Mouse (Mus musculus) forebrain, embryonic 11.5 days (tissue): ENCODE results near the gene Per1. TPM values are rescaled to one million over a fixed set of nuclear protein-coding genes. Genes with fewer than 3 reads are reported as not detected.

Experiments
- ATAC-seq: fragments of 200-750 bp; cut with Nextera tagmentation; replicated peaks from 2 replicates; pipeline ENCODE4 v1.8.0; 2017; ENCODE audit warnings: moderate TSS enrichment; ENCODE audit not compliant: low FRiP score
- DNase-seq: peaks from one replicate; pipeline ENCODE4 v3.0.0-alpha.2; 2017; ENCODE audit warnings: low spot score
- H3K27ac ChIP-seq: fragments of 300-500 bp; sonication (generic); 2 replicates; pipeline ENCODE4 v1.5.1; 2014; ENCODE audit warnings: low read depth, low read length
- H3K27me3 ChIP-seq: fragments of 300-500 bp; sonication (generic); 2 replicates; pipeline ENCODE4 v1.6.1; 2014; ENCODE audit warnings: mild to moderate bottlenecking, low read length, mixed read lengths; ENCODE audit not compliant: control insufficient read depth, insufficient read depth
- H3K36me3 ChIP-seq: fragments of 300-500 bp; sonication (generic); 2 replicates; pipeline ENCODE4 v1.6.1; 2014; ENCODE audit warnings: mild to moderate bottlenecking, low read length, moderate library complexity, mixed read lengths; ENCODE audit not compliant: control insufficient read depth, insufficient read depth
- H3K4me1 ChIP-seq: fragments of 300-500 bp; sonication (generic); replicated peaks from 2 replicates; pipeline ENCODE4 v1.6.1; 2014; ENCODE audit warnings: low read length, mixed read lengths; ENCODE audit not compliant: control insufficient read depth, insufficient read depth
- H3K4me2 ChIP-seq: fragments of 300-500 bp; sonication (generic); 2 replicates; pipeline ENCODE4 v1.6.1; 2014; ENCODE audit warnings: low read depth, mild to moderate bottlenecking, low read length, moderate library complexity, mixed read lengths; ENCODE audit not compliant: severe bottlenecking
- H3K4me3 ChIP-seq: fragments of 300-500 bp; sonication (generic); 2 replicates; pipeline ENCODE4 v1.5.1; 2014; ENCODE audit warnings: low read depth, low read length
- H3K9ac ChIP-seq: fragments of 300-500 bp; sonication (generic); 2 replicates; pipeline ENCODE4 v1.6.1; 2014; ENCODE audit warnings: low read length
- H3K9me3 ChIP-seq: fragments of 300-500 bp; sonication (generic); 2 replicates; pipeline ENCODE4 v1.6.1; 2016; ENCODE audit warnings: low read length, mixed read lengths; ENCODE audit not compliant: control insufficient read depth
- WGBS: fragments of 180-500 bp; shearing (Covaris S2); extraction: QIAGEN DNeasy Blood & Tissue Kit; methylation state at CpG from one replicate; pipeline ENCODE4 v1.1.7; 2014; 5-methylcytosine and 5-hydroxymethylcytosine counted together
- polyA plus RNA-seq: library from polyadenylated mRNA; unstranded; fragments of >200 nt; fragmentation: Nextera tagmentation; extraction: Ambion mirVana; gene quantifications from 2 replicates; pipeline ENCODE4 v1.2.1, GENCODE M21; 2014

Per1 gene
- polyA plus RNA-seq, 1 experiment from 2014 or later = 8.2 TPM

DNA sequence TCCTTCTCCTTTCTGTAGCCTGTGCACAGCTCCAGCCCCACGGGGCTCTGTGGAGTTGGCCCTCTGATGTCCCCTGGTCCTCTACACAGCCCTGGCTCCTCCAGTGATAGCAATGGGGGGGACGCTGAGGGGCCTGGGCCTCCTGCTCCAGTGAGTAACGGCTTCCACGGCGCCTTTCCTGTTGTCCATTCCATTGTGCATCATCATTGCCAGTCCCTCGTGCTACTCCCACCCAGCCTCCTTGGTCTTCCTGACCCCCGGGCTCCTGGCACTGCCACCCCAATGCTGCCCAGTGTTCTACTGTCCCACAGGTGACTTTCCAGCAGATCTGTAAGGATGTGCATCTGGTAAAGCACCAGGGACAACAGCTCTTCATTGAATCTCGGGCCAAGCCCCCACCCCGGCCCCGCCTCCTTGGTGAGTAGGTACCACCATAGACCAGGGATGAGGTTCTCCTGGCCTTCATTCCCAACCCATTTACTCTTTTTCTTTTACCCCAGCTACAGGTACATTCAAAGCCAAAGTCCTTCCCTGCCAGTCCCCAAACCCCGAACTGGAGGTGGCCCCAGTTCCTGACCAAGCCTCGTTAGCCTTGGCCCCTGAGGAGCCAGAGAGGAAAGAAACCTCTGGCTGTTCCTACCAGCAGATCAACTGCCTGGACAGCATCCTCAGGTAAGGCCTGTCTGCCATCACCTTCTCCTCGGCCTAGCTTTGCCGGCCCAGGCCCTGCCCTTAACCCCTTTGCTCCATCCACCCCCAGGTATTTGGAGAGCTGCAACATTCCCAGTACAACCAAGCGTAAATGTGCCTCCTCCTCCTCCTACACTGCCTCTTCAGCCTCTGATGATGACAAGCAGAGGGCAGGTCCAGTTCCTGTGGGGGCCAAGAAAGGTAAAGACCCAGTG, 8.8 kb downstream of the Per1 start:
- Histone ChIP-seq H3K36me3 (peaks cover 7% of the 10 kb centered on the region), H3K4me2 (no peak overlapping the region), H3K27ac (no peak overlapping the region), H3K9ac (no peak overlapping the region), H3K9me3 (no peaks in the 10 kb centered on the region), H3K27me3 (no peaks in the 10 kb centered on the region), H3K4me3 (no peak overlapping the region), H3K4me1 (peaks cover 6% of the 10 kb centered on the region; the same call in 1 of the 2 replicates)
- ATAC-seq (no peak), DNase-seq (no peak)
- 92% methylated on average over 15 of the region's 15 CpGs for WGBS

DNA sequence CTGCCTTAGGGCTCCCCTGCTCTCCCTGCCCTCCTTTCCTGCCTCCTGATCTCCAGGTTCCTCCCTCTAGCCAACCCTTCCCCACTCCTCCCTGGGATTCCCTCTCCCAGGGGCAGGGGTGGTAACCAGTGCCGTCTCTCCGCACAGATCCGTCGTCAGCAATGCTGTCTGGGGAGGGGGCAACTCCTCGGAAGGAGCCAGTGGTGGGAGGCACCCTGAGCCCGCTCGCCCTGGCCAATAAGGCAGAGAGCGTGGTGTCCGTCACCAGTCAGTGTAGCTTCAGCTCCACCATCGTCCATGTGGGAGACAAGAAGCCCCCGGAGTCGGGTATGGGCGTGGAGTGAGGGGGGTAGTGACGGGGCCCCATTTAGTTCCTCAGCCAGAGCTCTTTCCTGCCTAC, 9.5 kb downstream of the Per1 start:
- ATAC-seq = no peak
- Histone ChIP-seq H3K9ac (no peak overlapping the region), H3K4me3 (no peak overlapping the region), H3K4me1 (peaks cover 4% of the 10 kb centered on the region; the same call in 1 of the 2 replicates), H3K27me3 (no peaks in the 10 kb centered on the region), H3K27ac (no peak overlapping the region), H3K9me3 (no peaks in the 10 kb centered on the region), H3K36me3 (peaks cover 7% of the 10 kb centered on the region), H3K4me2 (no peak overlapping the region)
- 89% methylated on average over 14 of the region's 14 CpGs for WGBS
- no peak for DNase-seq

DNA sequence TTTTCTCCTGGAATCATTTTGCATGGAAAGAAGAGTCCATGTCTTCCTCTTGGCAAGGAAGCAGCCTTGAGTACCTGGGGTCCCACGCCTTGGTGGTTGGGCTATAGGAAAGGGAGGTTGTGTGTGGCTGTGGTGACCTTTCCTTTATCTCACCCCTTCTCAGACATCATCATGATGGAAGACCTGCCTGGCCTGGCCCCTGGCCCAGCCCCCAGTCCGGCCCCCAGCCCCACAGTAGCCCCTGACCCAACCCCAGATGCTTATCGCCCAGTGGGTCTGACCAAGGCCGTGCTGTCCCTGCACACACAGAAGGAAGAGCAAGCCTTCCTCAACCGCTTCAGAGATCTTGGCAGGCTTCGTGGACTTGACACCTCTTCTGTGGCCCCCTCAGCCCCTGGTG, 10.2 kb downstream of the Per1 start:
- no peaks in the 10 kb centered on the region for H3K27me3 ChIP-seq
- H3K27ac ChIP-seq = no peak overlapping the region
- H3K4me1 ChIP-seq = peaks cover 2% of the 10 kb centered on the region; the same call in 1 of the 2 replicates
- WGBS = 92% methylated on average over 6 of the region's 6 CpGs
- DNase-seq (no peak), ATAC-seq (no peak)
- H3K9me3 ChIP-seq = no peaks in the 10 kb centered on the region
- H3K4me2 ChIP-seq = no peak overlapping the region
- H3K36me3 ChIP-seq = peaks cover 7% of the 10 kb centered on the region
- H3K4me3 ChIP-seq = no peak overlapping the region
- H3K9ac ChIP-seq = no peak overlapping the region

DNA sequence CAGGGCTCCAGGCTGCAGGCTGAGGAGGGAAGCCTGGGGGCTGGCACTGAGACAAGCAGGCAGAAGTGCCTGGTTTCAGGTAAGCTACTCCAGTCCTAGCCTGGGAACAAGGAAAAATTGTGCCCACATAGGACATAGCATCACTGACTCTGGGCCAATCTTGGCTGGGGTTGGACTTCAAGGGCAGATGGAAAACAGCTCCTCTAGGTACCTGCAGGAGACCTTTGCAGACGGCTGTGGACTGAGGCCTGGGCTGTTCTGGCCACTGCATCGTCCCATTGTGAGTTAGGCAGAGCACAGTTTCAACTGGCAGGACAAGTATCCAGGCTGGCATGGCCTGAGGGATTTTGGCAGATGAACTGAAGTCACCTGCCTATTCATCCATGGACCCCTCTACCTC, 10.8 kb downstream of the Per1 start:
- Histone ChIP-seq H3K4me1 (no peaks in the 10 kb centered on the region), H3K36me3 (peaks cover 7% of the 10 kb centered on the region), H3K27ac (no peak overlapping the region), H3K9me3 (no peaks in the 10 kb centered on the region), H3K4me3 (no peak overlapping the region), H3K27me3 (no peaks in the 10 kb centered on the region), H3K4me2 (no peak overlapping the region), H3K9ac (no peak overlapping the region)
- no peak for ATAC-seq
- whole genome bisulfite sequencing = 93% methylated on average over 2 of the region's 2 CpGs
- no peak for DNase-seq

DNA sequence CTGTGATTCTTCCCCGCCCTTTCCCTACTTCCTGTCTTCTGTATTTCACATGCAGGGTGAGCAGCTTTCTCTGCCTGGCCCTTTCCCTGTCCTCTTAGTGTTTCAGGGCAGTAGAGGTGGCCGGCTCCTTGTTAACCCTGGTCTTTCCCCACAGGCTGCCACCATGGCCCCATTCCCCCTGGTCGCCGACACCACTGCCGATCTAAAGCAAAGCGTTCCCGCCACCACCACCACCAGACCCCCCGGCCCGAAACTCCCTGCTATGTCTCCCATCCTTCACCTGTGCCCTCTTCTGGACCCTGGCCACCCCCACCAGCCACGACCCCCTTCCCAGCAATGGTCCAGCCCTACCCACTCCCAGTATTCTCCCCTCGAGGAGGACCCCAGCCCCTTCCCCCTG, 11.3 kb downstream of the Per1 start:
- WGBS = 89% methylated on average over 11 of the region's 11 CpGs
- Histone ChIP-seq H3K27ac (no peak overlapping the region), H3K4me1 (no peaks in the 10 kb centered on the region), H3K36me3 (peaks cover 5% of the 10 kb centered on the region), H3K9me3 (no peaks in the 10 kb centered on the region), H3K4me2 (no peak overlapping the region), H3K27me3 (no peaks in the 10 kb centered on the region), H3K9ac (no peak overlapping the region), H3K4me3 (no peak overlapping the region)
- DNase-seq = no peak
- no peak for ATAC-seq

DNA sequence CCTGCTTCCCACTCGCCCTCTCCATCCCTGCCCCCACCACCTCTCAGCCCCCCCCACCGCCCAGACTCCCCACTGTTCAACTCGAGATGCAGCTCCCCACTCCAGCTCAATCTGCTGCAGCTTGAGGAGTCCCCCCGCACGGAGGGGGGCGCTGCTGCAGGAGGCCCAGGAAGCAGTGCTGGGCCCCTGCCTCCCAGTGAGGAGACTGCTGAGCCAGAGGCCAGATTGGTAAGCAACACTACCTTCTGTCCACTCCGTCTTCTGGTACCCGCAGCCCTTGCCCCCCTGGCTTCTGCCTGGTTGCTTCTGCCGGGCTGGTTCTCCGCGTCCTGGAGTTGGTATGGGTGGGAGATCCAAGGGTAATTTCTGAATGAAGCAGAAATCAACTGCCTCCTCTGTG, 11.8 kb downstream of the Per1 start:
- no peaks in the 10 kb centered on the region for H3K9me3 ChIP-seq
- H3K27me3 ChIP-seq = no peaks in the 10 kb centered on the region
- no peak overlapping the region for H3K27ac ChIP-seq
- no peaks in the 10 kb centered on the region for H3K4me1 ChIP-seq
- ATAC-seq (no peak), DNase-seq (no peak)
- H3K4me2 ChIP-seq = no peak overlapping the region
- H3K9ac ChIP-seq = no peak overlapping the region
- WGBS = 88% methylated on average over 11 of the region's 11 CpGs
- no peak overlapping the region for H3K4me3 ChIP-seq
- peaks cover 5% of the 10 kb centered on the region; the same call in 1 of the 2 replicates for H3K36me3 ChIP-seq

DNA sequence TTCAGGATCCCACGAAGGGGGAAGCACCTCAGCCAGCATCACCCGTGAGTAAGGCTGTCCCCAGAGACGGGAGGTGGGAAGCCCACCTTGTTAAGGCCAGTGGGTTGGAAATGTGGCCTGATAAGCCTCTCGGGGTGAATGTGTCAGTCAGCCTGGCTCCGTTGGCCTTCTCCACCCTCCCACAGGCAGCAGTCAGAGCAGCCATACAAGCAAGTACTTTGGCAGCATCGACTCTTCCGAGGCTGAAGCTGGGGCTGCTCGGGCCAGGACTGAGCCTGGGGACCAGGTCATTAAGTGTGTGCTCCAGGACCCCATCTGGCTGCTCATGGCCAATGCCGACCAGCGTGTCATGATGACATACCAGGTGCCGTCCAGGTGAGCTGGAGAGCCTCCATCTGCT, 12.7 kb downstream of the Per1 start:
- Histone ChIP-seq H3K27me3 (no peaks in the 10 kb centered on the region), H3K27ac (no peak overlapping the region), H3K4me3 (no peak overlapping the region), H3K9ac (no peak overlapping the region), H3K9me3 (no peaks in the 10 kb centered on the region), H3K4me1 (no peaks in the 10 kb centered on the region), H3K4me2 (no peak overlapping the region), H3K36me3 (peaks cover 5% of the 10 kb centered on the region; the same call in 1 of the 2 replicates)
- ATAC-seq (no peak), DNase-seq (no peak)
- WGBS = 90% methylated on average over 11 of the region's 11 CpGs

DNA sequence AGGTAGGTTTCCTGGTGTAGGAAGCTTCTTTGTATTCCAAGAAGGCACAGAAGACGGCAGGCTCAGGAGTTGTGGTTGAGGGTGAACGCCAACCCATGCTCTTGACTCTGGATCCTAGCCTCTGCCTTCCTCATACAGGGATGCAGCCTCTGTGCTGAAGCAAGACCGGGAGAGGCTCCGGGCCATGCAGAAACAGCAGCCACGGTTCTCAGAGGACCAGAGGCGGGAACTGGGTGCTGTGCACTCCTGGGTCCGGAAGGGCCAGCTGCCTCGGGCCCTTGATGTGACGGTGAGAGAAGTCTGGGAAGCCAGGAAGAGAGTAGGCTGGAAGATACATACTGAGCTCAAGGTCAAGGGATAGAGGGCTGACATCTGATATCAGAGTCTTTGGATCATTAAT, 13.2 kb downstream of the Per1 start:
- 94% methylated on average over 9 of the region's 9 CpGs for WGBS
- Histone ChIP-seq H3K27ac (no peak overlapping the region), H3K4me2 (no peak overlapping the region), H3K9ac (no peak overlapping the region), H3K27me3 (no peaks in the 10 kb centered on the region), H3K4me3 (no peak overlapping the region), H3K36me3 (peaks cover 5% of the 10 kb centered on the region; the same call in 1 of the 2 replicates), H3K4me1 (no peaks in the 10 kb centered on the region), H3K9me3 (no peaks in the 10 kb centered on the region)
- DNase-seq (no peak), ATAC-seq (no peak)
